Mouse (Mus musculus) forebrain, postnatal 0 days (tissue): ENCODE measurements around the gene Arhgap21. TPM values are rescaled to one million over a fixed set of nuclear protein-coding genes. Genes with fewer than 3 reads are reported as not detected.

Experiments
- ATAC-seq: fragments of 200-750 bp; cut with Nextera tagmentation; 2 replicates; pipeline ENCODE4 v1.8.0; 2017; ENCODE audit warnings: mild to moderate bottlenecking, moderate library complexity
- DNase-seq: peaks from one replicate; pipeline ENCODE4 v3.0.0-alpha.2; 2015
- H3K27ac ChIP-seq: fragments of 300-500 bp; sonication (generic); 2 replicates; pipeline ENCODE4 v1.5.1; 2014; ENCODE audit warnings: low read depth, mild to moderate bottlenecking, antibody characterized with exemption, low read length, moderate library complexity, mixed read lengths
- H3K27me3 ChIP-seq: fragments of 300-500 bp; sonication (generic); 2 replicates; pipeline ENCODE4 v1.6.1; 2014; ENCODE audit warnings: mild to moderate bottlenecking, low read length, mixed read lengths; ENCODE audit not compliant: insufficient read depth
- H3K36me3 ChIP-seq: fragments of 300-500 bp; sonication (generic); 2 replicates; pipeline ENCODE4 v1.6.1; 2014; ENCODE audit warnings: mild to moderate bottlenecking, moderate library complexity; ENCODE audit not compliant: insufficient read depth
- H3K4me1 ChIP-seq: fragments of 300-500 bp; sonication (generic); 2 replicates; pipeline ENCODE4 v1.6.1; 2014; ENCODE audit warnings: antibody characterized with exemption; ENCODE audit not compliant: insufficient read depth
- H3K4me2 ChIP-seq: fragments of 300-500 bp; sonication (generic); 2 replicates; pipeline ENCODE4 v1.6.1; 2014; ENCODE audit warnings: low read depth, mild to moderate bottlenecking, moderate library complexity
- H3K4me3 ChIP-seq: fragments of 300-500 bp; sonication (generic); 2 replicates; pipeline ENCODE4 v1.5.1; 2014; ENCODE audit warnings: low read depth, low read length, mixed read lengths
- H3K9ac ChIP-seq: fragments of 300-500 bp; sonication (generic); 2 replicates; pipeline ENCODE4 v1.6.1; 2014; ENCODE audit warnings: mild to moderate bottlenecking
- H3K9me3 ChIP-seq: fragments of 300-500 bp; sonication (generic); 2 replicates; pipeline ENCODE4 v1.6.1; 2016; ENCODE audit warnings: low read length
- CTCF ChIP-seq: sonication (generic); IDR thresholded peaks from 2 replicates; pipeline ENCODE4 v1.5.1; 2016; ENCODE audit warnings: antibody characterized with exemption, control low read depth, low read depth
- WGBS: fragments of 180-500 bp; shearing (Covaris S2); extraction: QIAGEN DNeasy Blood & Tissue Kit; methylation state at CpG from one replicate; pipeline ENCODE4 v1.1.7; 2014; 5-methylcytosine and 5-hydroxymethylcytosine counted together
- polyA plus RNA-seq: library from polyadenylated mRNA; unstranded; fragments of >200 nt; fragmentation: Nextera tagmentation; extraction: Ambion mirVana; gene quantifications from 2 replicates; pipeline ENCODE4 v1.2.1, GENCODE M21; 2015
- total RNA-seq: library from RNA; depleted of rRNA; stranded (reverse); fragments of >200 nt; gene quantifications from 2 replicates; pipeline ENCODE4 v1.2.3, GENCODE M21; 2014

Gene Arhgap21
- total and polyA plus RNA-seq, 2 experiments from 2014 or later, result 24.9 to 99.1 TPM

- 83% methylated on average over 1 of the region's 1 CpGs for WGBS
- H3K27me3 ChIP-seq, result no peaks in the 10 kb centered on the region
- DNase-seq (no peak), ATAC-seq (no peak)
- H3K27ac ChIP-seq, result no peak overlapping the region
- H3K4me2 ChIP-seq, result no peak overlapping the region
- no peak for TF ChIP-seq CTCF
- no peaks in the 10 kb centered on the region for H3K36me3 ChIP-seq
- H3K9ac ChIP-seq, result no peak overlapping the region
- no peaks in the 10 kb centered on the region for H3K4me1 ChIP-seq
- no peak overlapping the region for H3K4me3 ChIP-seq
- H3K9me3 ChIP-seq, result no peaks in the 10 kb centered on the region
Measured at GRCm38 (mm10) chr2:20924938-20925337, 43.7 kb downstream of the Arhgap21 start.

GRCm38 (mm10) chr2:20922366-20922765 lies 46.3 kb downstream of the Arhgap21 start:
- Histone ChIP-seq H3K4me3 (no peak overlapping the region), H3K27me3 (no peaks in the 10 kb centered on the region), H3K36me3 (no peaks in the 10 kb centered on the region), H3K4me2 (no peak overlapping the region), H3K27ac (no peak overlapping the region), H3K9me3 (no peaks in the 10 kb centered on the region), H3K9ac (no peak overlapping the region), H3K4me1 (no peaks in the 10 kb centered on the region)
- DNase-seq (no peak), ATAC-seq (no peak)
- 2% methylated on average over 1 of the region's 1 CpGs for WGBS
- no peak for TF ChIP-seq CTCF

DNA sequence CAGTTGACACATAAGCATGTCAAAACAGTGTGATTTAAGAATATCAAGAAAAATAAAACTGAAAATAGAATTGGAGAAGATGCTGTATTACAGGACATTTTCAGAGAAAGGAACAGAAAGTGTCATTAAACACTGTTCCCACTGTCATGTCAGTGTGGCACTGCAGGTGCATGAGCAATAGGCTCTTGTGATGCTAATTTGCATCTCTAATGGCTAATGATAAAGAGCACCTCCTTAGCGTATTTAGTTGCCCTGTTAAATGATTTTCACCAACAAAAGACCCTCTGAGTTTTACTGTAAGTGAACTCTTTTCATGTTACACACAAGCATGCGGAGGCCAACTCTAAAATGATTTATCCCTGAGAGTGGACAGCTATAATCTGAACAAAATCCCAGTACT lies 47.1 kb downstream of the Arhgap21 start:
- DNase-seq (no peak), ATAC-seq (no peak)
- no peak overlapping the region for H3K4me3 ChIP-seq
- H3K9me3 ChIP-seq, result no peaks in the 10 kb centered on the region
- no peak for TF ChIP-seq CTCF
- H3K9ac ChIP-seq, result no peak overlapping the region
- no peaks in the 10 kb centered on the region for H3K4me1 ChIP-seq
- H3K27me3 ChIP-seq, result no peaks in the 10 kb centered on the region
- no peak overlapping the region for H3K4me2 ChIP-seq
- no peaks in the 10 kb centered on the region for H3K36me3 ChIP-seq
- WGBS, result 11% methylated on average over 2 of the region's 2 CpGs
- H3K27ac ChIP-seq, result no peak overlapping the region

GRCm38 (mm10) chr2:20921021-20921420 lies 47.7 kb downstream of the Arhgap21 start:
- DNase-seq, result no peak
- Histone ChIP-seq H3K9ac (no peak overlapping the region), H3K9me3 (no peaks in the 10 kb centered on the region), H3K36me3 (no peaks in the 10 kb centered on the region), H3K4me1 (no peaks in the 10 kb centered on the region), H3K27ac (no peak overlapping the region), H3K4me2 (no peak overlapping the region), H3K4me3 (no peak overlapping the region), H3K27me3 (no peaks in the 10 kb centered on the region)
- WGBS, result 61% methylated on average over 1 of the region's 1 CpGs
- no peak for ATAC-seq
- TF ChIP-seq CTCF, result no peak

DNA sequence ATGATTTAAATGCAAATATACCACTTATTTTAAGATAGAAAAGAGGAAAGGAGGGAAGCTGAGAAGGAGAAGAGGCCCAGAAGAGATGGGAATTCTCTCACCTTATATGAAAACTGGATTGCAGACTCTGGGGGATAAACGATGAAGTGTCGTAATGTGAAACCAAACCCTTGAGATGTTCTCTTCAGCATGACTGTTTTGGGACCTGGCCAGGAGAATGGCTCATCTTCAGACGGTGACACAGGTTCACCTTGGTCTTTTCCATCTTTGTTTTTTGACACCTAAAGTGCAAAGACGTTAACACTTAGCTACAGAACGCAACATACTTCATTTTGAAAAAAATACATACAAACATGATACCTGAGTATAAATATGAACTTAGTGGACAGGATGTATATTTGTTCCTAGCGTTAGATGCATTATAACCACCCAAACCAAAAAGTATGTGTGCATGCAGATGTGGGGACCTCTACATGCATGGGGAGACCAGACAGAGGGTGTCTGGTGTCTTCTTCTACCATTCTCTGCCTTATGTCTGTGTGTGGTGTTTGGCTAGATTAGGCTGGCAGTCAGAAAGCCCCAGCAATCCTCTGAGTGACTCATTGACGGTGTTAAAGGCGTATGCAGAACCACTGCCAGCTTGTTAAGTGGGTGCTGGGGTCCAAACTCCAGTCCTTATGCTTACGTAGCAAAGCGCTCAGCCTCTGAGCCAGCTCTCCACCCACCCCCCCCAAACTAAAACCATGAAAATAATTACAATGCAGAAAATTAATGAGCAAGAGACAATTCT lies 54.0 kb downstream of the Arhgap21 start:
- Histone ChIP-seq H3K4me2 (no peak overlapping the region), H3K27me3 (no peaks in the 10 kb centered on the region), H3K4me1 (no peaks in the 10 kb centered on the region), H3K9me3 (no peaks in the 10 kb centered on the region), H3K36me3 (no peaks in the 10 kb centered on the region), H3K4me3 (no peak overlapping the region), H3K27ac (no peak overlapping the region), H3K9ac (no peak overlapping the region)
- DNase-seq (no peak), ATAC-seq (no peak)
- no peak for TF ChIP-seq CTCF
- WGBS, result 78% methylated on average over 10 of the region's 10 CpGs

- no peak overlapping the region for H3K27ac ChIP-seq
- WGBS, result 98% methylated on average over 1 of the region's 1 CpGs
- H3K4me1 ChIP-seq, result 0 out of 2 replicates have a peak, but pooled peaks cover 2% of the 10 kb centered on the region
- no peak overlapping the region for H3K4me2 ChIP-seq
- no peak overlapping the region for H3K4me3 ChIP-seq
- H3K9me3 ChIP-seq, result no peaks in the 10 kb centered on the region
- DNase-seq, result no peak
- H3K36me3 ChIP-seq, result no peaks in the 10 kb centered on the region
- no peak overlapping the region for H3K9ac ChIP-seq
- no peak for TF ChIP-seq CTCF
- ATAC-seq, result no peak
- H3K27me3 ChIP-seq, result no peaks in the 10 kb centered on the region
Measured at GRCm38 (mm10) chr2:20913019-20913415, 55.7 kb downstream of the Arhgap21 start.

DNA sequence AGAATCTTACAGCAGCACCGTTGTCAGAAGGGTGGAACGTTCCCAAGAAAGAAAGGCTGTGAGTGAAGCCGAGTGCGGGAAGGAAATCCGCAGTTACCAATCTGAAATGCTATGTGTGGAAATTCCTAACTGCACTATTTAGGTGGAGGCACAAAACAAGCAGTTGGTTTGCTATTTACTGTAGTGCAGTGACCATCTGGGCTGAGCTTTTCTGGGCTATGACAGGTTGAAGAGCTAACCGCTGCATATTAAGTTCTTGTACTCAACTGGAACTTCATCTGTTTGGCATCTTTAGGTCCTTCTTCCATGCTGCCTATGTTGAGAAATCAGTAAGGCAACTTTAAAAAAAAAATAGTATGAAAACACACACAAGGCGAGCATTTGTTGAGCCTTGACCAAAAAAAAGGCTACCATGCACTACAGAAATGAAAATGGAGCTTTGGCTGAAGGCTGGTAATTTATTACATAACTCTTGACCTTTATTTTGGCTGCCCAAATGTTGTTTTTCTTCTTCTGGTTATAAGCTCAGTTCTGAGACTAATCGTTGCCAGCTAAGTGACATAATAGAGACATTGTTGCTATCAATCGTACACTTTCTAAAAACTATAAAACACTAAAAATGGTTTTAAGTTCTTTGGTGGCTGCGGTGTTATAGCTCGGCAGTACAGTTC lies 56.2 kb downstream of the Arhgap21 start:
- no peak for TF ChIP-seq CTCF
- no peak for DNase-seq
- H3K27ac ChIP-seq, result no peak overlapping the region
- H3K4me2 ChIP-seq, result no peak overlapping the region
- 0 out of 2 replicates have a peak, but pooled peaks cover 2% of the 10 kb centered on the region for H3K4me1 ChIP-seq
- no peak overlapping the region for H3K4me3 ChIP-seq
- ATAC-seq, result no peak
- no peaks in the 10 kb centered on the region for H3K27me3 ChIP-seq
- WGBS, result 70% methylated on average over 11 of the region's 11 CpGs
- H3K9ac ChIP-seq, result no peak overlapping the region
- no peaks in the 10 kb centered on the region for H3K36me3 ChIP-seq
- H3K9me3 ChIP-seq, result no peaks in the 10 kb centered on the region
